Mouse (Mus musculus): Measurements from ENCODE around the gene Col24a1. TPM values are rescaled to one million over a fixed set of nuclear protein-coding genes. Genes with fewer than 3 reads are reported as not detected.

The Col24a1 gene
- not detected for polyA plus RNA-seq (2014; fragmentation: Illumina TruSeq; extraction: RNeasy Lipid Tissue Mini Kit (QIAGEN cat#74804); ENCODE audit: low read depth, low replicate concordance)

DNA sequence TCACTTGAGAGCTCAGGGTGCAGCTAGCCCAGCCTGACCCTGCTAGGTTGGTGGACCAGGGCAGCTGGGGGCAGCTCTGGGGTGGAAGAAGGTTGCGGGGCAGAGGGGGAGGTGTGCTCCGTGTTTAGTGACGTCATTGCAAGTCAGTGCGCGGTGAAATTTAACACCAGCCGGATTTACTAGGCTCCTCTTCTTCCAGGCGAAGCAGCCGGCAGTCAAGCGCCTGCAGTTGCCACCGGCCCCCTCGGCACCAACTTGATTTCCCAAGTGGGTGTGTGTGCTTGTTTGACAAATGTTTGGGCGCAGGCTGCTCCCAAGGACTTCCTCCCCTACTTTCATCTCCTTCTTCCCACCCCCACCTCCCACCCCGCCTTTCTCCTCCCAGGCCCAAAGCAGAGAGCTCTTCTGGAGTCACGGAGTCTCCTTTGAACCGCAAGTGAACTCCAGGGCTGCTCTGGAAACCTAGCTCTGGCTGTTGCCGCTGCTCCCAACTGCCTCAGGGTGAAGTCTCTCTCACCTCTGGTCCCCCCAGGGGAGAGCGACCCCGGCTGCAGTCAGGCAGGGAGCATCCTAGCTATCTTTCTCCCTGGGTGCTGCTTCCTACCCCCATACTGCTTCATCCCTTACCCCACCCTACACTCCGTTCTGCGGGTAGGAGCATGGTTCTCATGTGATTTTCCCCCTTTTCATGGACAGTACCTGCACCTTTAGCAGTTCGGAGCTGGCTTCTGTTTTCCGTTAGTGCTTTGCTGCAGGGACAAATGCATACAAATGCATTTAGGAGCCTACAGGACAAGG is at the start of gene Col24a1:
Gene Col24a1 (plus strand): TSS at position 136 of the 798 bp plus-strand sequence.

GRCm38 (mm10) chr3:145575743-145576481 is 283.6 kb downstream of the Col24a1 start, which contains the start of gene Znhit6:
TSS of gene Znhit6 (plus strand) at chr3:145576205.

Other genes with a start within 250 kb of the Col24a1 start
- gene Clca2, start 193.0 kb upstream of the Col24a1 start, polyA plus RNA-seq (2014; fragmentation: Illumina TruSeq; extraction: RNeasy Lipid Tissue Mini Kit (QIAGEN cat#74804); ENCODE audit: low read depth, low replicate concordance) = not detected
- 13.9 TPM for gene Odf2l, start 173.9 kb upstream of the Col24a1 start, polyA plus RNA-seq (2014; fragmentation: Illumina TruSeq; extraction: RNeasy Lipid Tissue Mini Kit (QIAGEN cat#74804); ENCODE audit: low read depth, low replicate concordance)

Data from heart, adult 10 weeks (tissue).